Mouse (Mus musculus): ENCODE measurements around the gene Letm1. TPM values are rescaled to one million over a fixed set of nuclear protein-coding genes. Genes with fewer than 3 reads are reported as not detected.

The Letm1 gene
- polyA plus RNA-seq, 2 experiments, result 31.3 to 44.4 TPM

- no peak for ATAC-seq (ENCODE audit: low FRiP score, low read depth)
- WGBS, result 16% methylated on average over 12 of the region's 13 CpGs
- peaks cover 73% of the 10 kb centered on the region for H3K4me1 ChIP-seq (ENCODE audit: control insufficient read depth, insufficient read depth, low read length)
Measured at GRCm38 (mm10) chr5:33697947-33698512, 84.6 kb downstream of the Letm1 start.

GRCm38 (mm10) chr5:33697534-33697933 lies 85.1 kb downstream of the Letm1 start:
- H3K9me3 ChIP-seq (ENCODE audit: control insufficient read depth, low read length), result no peaks in the 10 kb centered on the region
- DNase-seq (ENCODE audit: low spot score) (no peak), ATAC-seq (ENCODE audit: low FRiP score, low read depth) (no peak)
- no peak overlapping the region for H3K4me3 ChIP-seq (replicated peaks; ENCODE audit: low read length)
- no peaks in the 10 kb centered on the region; the same call in 1 of the 2 replicates for H3K27me3 ChIP-seq (ENCODE audit: control insufficient read depth, insufficient read depth, low read length)
- WGBS, result 40% methylated on average over 1 of the region's 1 CpGs
- H3K9ac ChIP-seq (ENCODE audit: low read depth, low read length, severe bottlenecking), result no peak overlapping the region
- H3K4me2 ChIP-seq (replicated peaks; ENCODE audit: low read depth, low read length, severe bottlenecking), result no peak overlapping the region
- no peak for TF ChIP-seq POLR2A (IDR thresholded peaks at IDR 0.05; ENCODE audit: borderline replicate concordance, extremely low read depth, insufficient read depth, insufficient read length)
- no peak overlapping the region; the same call in 1 of the 2 replicates for H3K27ac ChIP-seq (replicated peaks; ENCODE audit: low read depth, low read length)
- H3K36me3 ChIP-seq (ENCODE audit: control insufficient read depth, insufficient read depth, low read length), result no peaks in the 10 kb centered on the region
- peaks cover 78% of the 10 kb centered on the region for H3K4me1 ChIP-seq (ENCODE audit: control insufficient read depth, insufficient read depth, low read length)

More at GRCm38 (mm10) chr5:33697947-33698512, 84.6 kb downstream of the Letm1 start:
- H3K36me3 ChIP-seq (ENCODE audit: control insufficient read depth, insufficient read depth, low read length), result no peaks in the 10 kb centered on the region
- no peak overlapping the region; the same call in 1 of the 2 replicates for H3K27ac ChIP-seq (replicated peaks; ENCODE audit: low read depth, low read length)
- DNase-seq (ENCODE audit: low spot score), result no peak
- no peak overlapping the region for H3K9ac ChIP-seq (ENCODE audit: low read depth, low read length, severe bottlenecking)
- H3K9me3 ChIP-seq (ENCODE audit: control insufficient read depth, low read length), result no peaks in the 10 kb centered on the region
- no peak overlapping the region for H3K4me3 ChIP-seq (replicated peaks; ENCODE audit: low read length)
- H3K27me3 ChIP-seq (ENCODE audit: control insufficient read depth, insufficient read depth, low read length), result no peaks in the 10 kb centered on the region; the same call in 1 of the 2 replicates
- 0 out of 2 replicates have a peak overlapping the region, but pooled peaks have one; percentile 10 for H3K4me2 ChIP-seq (replicated peaks; ENCODE audit: low read depth, low read length, severe bottlenecking)
- TF ChIP-seq POLR2A (IDR thresholded peaks at IDR 0.05; ENCODE audit: borderline replicate concordance, extremely low read depth, insufficient read depth, insufficient read length), result no peak

- H3K36me3 ChIP-seq (ENCODE audit: control insufficient read depth, insufficient read depth, low read length), result no peaks in the 10 kb centered on the region
- ATAC-seq (ENCODE audit: low FRiP score, low read depth) (no peak), DNase-seq (ENCODE audit: low spot score) (no peak)
- no peak for TF ChIP-seq POLR2A (IDR thresholded peaks at IDR 0.05; ENCODE audit: borderline replicate concordance, extremely low read depth, insufficient read depth, insufficient read length)
- 0 out of 2 replicates have a peak overlapping the region, but pooled peaks have one; percentile 52 for H3K27ac ChIP-seq (replicated peaks; ENCODE audit: low read depth, low read length)
- peaks cover 86% of the 10 kb centered on the region for H3K4me1 ChIP-seq (ENCODE audit: control insufficient read depth, insufficient read depth, low read length)
- H3K9ac ChIP-seq (ENCODE audit: low read depth, low read length, severe bottlenecking), result no peak overlapping the region
- H3K4me2 ChIP-seq (replicated peaks; ENCODE audit: low read depth, low read length, severe bottlenecking), result no peak overlapping the region
- no peaks in the 10 kb centered on the region for H3K9me3 ChIP-seq (ENCODE audit: control insufficient read depth, low read length)
- no peaks in the 10 kb centered on the region; the same call in 1 of the 2 replicates for H3K27me3 ChIP-seq (ENCODE audit: control insufficient read depth, insufficient read depth, low read length)
- 64% methylated on average over 5 of the region's 5 CpGs for WGBS
- no peak overlapping the region for H3K4me3 ChIP-seq (replicated peaks; ENCODE audit: low read length)
Measured at GRCm38 (mm10) chr5:33696430-33696829, 86.2 kb downstream of the Letm1 start.

GRCm38 (mm10) chr5:33695718-33696121 lies 86.9 kb downstream of the Letm1 start:
- ATAC-seq (ENCODE audit: low FRiP score, low read depth) (no peak; the same call in 1 of the 2 replicates), DNase-seq (ENCODE audit: low spot score) (no peak)
- Histone ChIP-seq H3K9me3 (ENCODE audit: control insufficient read depth, low read length) (no peaks in the 10 kb centered on the region), H3K9ac (ENCODE audit: low read depth, low read length, severe bottlenecking) (peak overlapping the region; percentile 76), H3K27me3 (ENCODE audit: control insufficient read depth, insufficient read depth, low read length) (no peaks in the 10 kb centered on the region; the same call in 1 of the 2 replicates), H3K27ac (replicated peaks; ENCODE audit: low read depth, low read length) (peak overlapping the region; percentile 75), H3K36me3 (ENCODE audit: control insufficient read depth, insufficient read depth, low read length) (no peaks in the 10 kb centered on the region), H3K4me3 (replicated peaks; ENCODE audit: low read length) (peak overlapping the region; percentile 47), H3K4me2 (replicated peaks; ENCODE audit: low read depth, low read length, severe bottlenecking) (peak overlapping the region; percentile 93), H3K4me1 (ENCODE audit: control insufficient read depth, insufficient read depth, low read length) (peaks cover 86% of the 10 kb centered on the region)
- TF ChIP-seq POLR2A (IDR thresholded peaks at IDR 0.05; ENCODE audit: borderline replicate concordance, extremely low read depth, insufficient read depth, insufficient read length), result no peak
- 4% methylated on average over 24 of the region's 24 CpGs for WGBS

- Histone ChIP-seq H3K4me1 (ENCODE audit: control insufficient read depth, insufficient read depth, low read length) (peaks cover 83% of the 10 kb centered on the region), H3K27ac (replicated peaks; ENCODE audit: low read depth, low read length) (peak overlapping the region; percentile 75), H3K27me3 (ENCODE audit: control insufficient read depth, insufficient read depth, low read length) (no peaks in the 10 kb centered on the region; the same call in 1 of the 2 replicates), H3K9ac (ENCODE audit: low read depth, low read length, severe bottlenecking) (peak overlapping the region; percentile 76), H3K4me2 (replicated peaks; ENCODE audit: low read depth, low read length, severe bottlenecking) (peak overlapping the region; percentile 93), H3K4me3 (replicated peaks; ENCODE audit: low read length) (peak overlapping the region; percentile 47), H3K36me3 (ENCODE audit: control insufficient read depth, insufficient read depth, low read length) (no peaks in the 10 kb centered on the region), H3K9me3 (ENCODE audit: control insufficient read depth, low read length) (no peaks in the 10 kb centered on the region)
- peak; percentile 42 for ATAC-seq (ENCODE audit: low FRiP score, low read depth)
- peak; percentile 51 for DNase-seq (ENCODE audit: low spot score)
- TF ChIP-seq POLR2A (IDR thresholded peaks at IDR 0.05; ENCODE audit: borderline replicate concordance, extremely low read depth, insufficient read depth, insufficient read length), result no peak
- WGBS, result 6% methylated on average over 51 of the region's 71 CpGs
Measured at GRCm38 (mm10) chr5:33694848-33695717, 87.5 kb downstream of the Letm1 start.
